Mouse (Mus musculus) NIH3T3 (cell line): Measurements from ENCODE around the gene Polrmt.
A peak's percentile ranks its signal among the peaks of the same experiment; 100 is the strongest.

Experiments
- DNase-seq: peaks from one replicate; pipeline ENCODE4 v3.0.0-alpha.2; 2012; ENCODE audit warnings: low read depth

The Polrmt gene

GRCm38 (mm10) chr10:79708668-79709067, 37.7 kb downstream of the Polrmt start:
- no peak for DNase-seq

- no peak for DNase-seq
These were observed 38.6 kb downstream of the Polrmt start for GRCm38 (mm10) chr10:79707759-79708158.

GRCm38 (mm10) chr10:79707162-79707561, 39.2 kb downstream of the Polrmt start:
- no peak for DNase-seq

GRCm38 (mm10) chr10:79706406-79707094, 39.8 kb downstream of the Polrmt start:
- DNase-seq = no peak

- no peak for DNase-seq
These were observed 40.4 kb downstream of the Polrmt start for GRCm38 (mm10) chr10:79705951-79706350.

- no peak for DNase-seq
These were observed 41.4 kb downstream of the Polrmt start for GRCm38 (mm10) chr10:79704970-79705360.

GRCm38 (mm10) chr10:79704065-79704969, 42.1 kb downstream of the Polrmt start, which contains the start of gene Bsg:
TSS of gene Bsg (plus strand) at chr10:79704491.
- peak; percentile 100 for DNase-seq

- DNase-seq = no peak
These were observed 42.8 kb downstream of the Polrmt start for GRCm38 (mm10) chr10:79703541-79703940.

- DNase-seq = peak; percentile 58
These were observed 43.4 kb downstream of the Polrmt start for GRCm38 (mm10) chr10:79702970-79703369.

GRCm38 (mm10) chr10:79701443-79702129, 44.8 kb downstream of the Polrmt start:
- peak; percentile 61 for DNase-seq

GRCm38 (mm10) chr10:79700676-79701075, 45.7 kb downstream of the Polrmt start:
- DNase-seq = no peak

- DNase-seq = no peak
These were observed 47.9 kb downstream of the Polrmt start for GRCm38 (mm10) chr10:79698459-79698858.

- no peak for DNase-seq
These were observed 48.5 kb downstream of the Polrmt start for GRCm38 (mm10) chr10:79697916-79698315.

GRCm38 (mm10) chr10:79696129-79696651, 50.2 kb downstream of the Polrmt start:
- DNase-seq = peak; percentile 72

- peak; percentile 88 for DNase-seq
These were observed 50.9 kb downstream of the Polrmt start for GRCm38 (mm10) chr10:79695231-79696128.

GRCm38 (mm10) chr10:79694379-79694655, 52.1 kb downstream of the Polrmt start:
- DNase-seq = no peak

- no peak for DNase-seq
These were observed 52.6 kb downstream of the Polrmt start for GRCm38 (mm10) chr10:79693580-79694378.

GRCm38 (mm10) chr10:79691986-79692548, 54.3 kb downstream of the Polrmt start:
- no peak for DNase-seq

- DNase-seq = no peak
These were observed 57.2 kb downstream of the Polrmt start for GRCm38 (mm10) chr10:79689178-79689577.

- DNase-seq = no peak
These were observed 57.7 kb downstream of the Polrmt start, which contains the start of gene Gzmm for GRCm38 (mm10) chr10:79688720-79689119. TSS of gene Gzmm (plus strand) at chr10:79689020.
